Mouse (Mus musculus): ENCODE measurements around the gene Spock1. TPM values are rescaled to one million over a fixed set of nuclear protein-coding genes. Genes with fewer than 3 reads are reported as not detected.

Spock1 gene
- polyA plus RNA-seq, 1 experiment from 2014 or later, result 104 TPM

GRCm38 (mm10) chr13:57435726-57436220 lies 472.4 kb downstream of the Spock1 start:
- Histone ChIP-seq H3K27me3 (ENCODE audit: control insufficient read depth, insufficient read depth, low read length) (no peaks in the 10 kb centered on the region), H3K9ac (no peak overlapping the region), H3K9me3 (ENCODE audit: control insufficient read depth, low read length) (no peaks in the 10 kb centered on the region), H3K27ac (no peak overlapping the region), H3K36me3 (replicated peaks; ENCODE audit: control insufficient read depth, insufficient read depth) (no peaks in the 10 kb centered on the region), H3K4me3 (replicated peaks; ENCODE audit: low read length) (no peak overlapping the region), H3K4me1 (replicated peaks; ENCODE audit: control insufficient read depth, insufficient read depth, low read length) (no peaks in the 10 kb centered on the region), H3K4me2 (replicated peaks) (no peak overlapping the region)
- no peak for DNase-seq (ENCODE audit: low spot score)
- WGBS, result 93% methylated on average over 10 of the region's 10 CpGs
- ATAC-seq (ENCODE audit: low FRiP score), result no peak

GRCm38 (mm10) chr13:57433848-57434247 lies 474.3 kb downstream of the Spock1 start:
- ATAC-seq (ENCODE audit: low FRiP score) (no peak), DNase-seq (ENCODE audit: low spot score) (no peak)
- Histone ChIP-seq H3K9ac (no peak overlapping the region), H3K9me3 (ENCODE audit: control insufficient read depth, low read length) (no peaks in the 10 kb centered on the region), H3K4me1 (replicated peaks; ENCODE audit: control insufficient read depth, insufficient read depth, low read length) (no peaks in the 10 kb centered on the region), H3K4me2 (replicated peaks) (no peak overlapping the region), H3K27me3 (ENCODE audit: control insufficient read depth, insufficient read depth, low read length) (no peaks in the 10 kb centered on the region), H3K36me3 (replicated peaks; ENCODE audit: control insufficient read depth, insufficient read depth) (no peaks in the 10 kb centered on the region), H3K4me3 (replicated peaks; ENCODE audit: low read length) (no peak overlapping the region), H3K27ac (no peak overlapping the region)
- WGBS, result over 99% methylated on average over 4 of the region's 4 CpGs

GRCm38 (mm10) chr13:57431815-57432214 lies 476.3 kb downstream of the Spock1 start:
- no peaks in the 10 kb centered on the region for H3K27me3 ChIP-seq (ENCODE audit: control insufficient read depth, insufficient read depth, low read length)
- no peak overlapping the region for H3K9ac ChIP-seq
- no peaks in the 10 kb centered on the region for H3K36me3 ChIP-seq (replicated peaks; ENCODE audit: control insufficient read depth, insufficient read depth)
- no peak overlapping the region for H3K4me3 ChIP-seq (replicated peaks; ENCODE audit: low read length)
- H3K4me1 ChIP-seq (replicated peaks; ENCODE audit: control insufficient read depth, insufficient read depth, low read length), result no peaks in the 10 kb centered on the region
- no peak for ATAC-seq (ENCODE audit: low FRiP score)
- 86% methylated on average over 4 of the region's 4 CpGs for WGBS
- no peak for DNase-seq (ENCODE audit: low spot score)
- H3K4me2 ChIP-seq (replicated peaks), result no peak overlapping the region
- no peak overlapping the region for H3K27ac ChIP-seq
- H3K9me3 ChIP-seq (ENCODE audit: control insufficient read depth, low read length), result no peaks in the 10 kb centered on the region

- H3K27ac ChIP-seq, result no peak overlapping the region
- no peaks in the 10 kb centered on the region for H3K9me3 ChIP-seq (ENCODE audit: control insufficient read depth, low read length)
- DNase-seq (ENCODE audit: low spot score) (no peak), ATAC-seq (ENCODE audit: low FRiP score) (no peak)
- H3K4me1 ChIP-seq (replicated peaks; ENCODE audit: control insufficient read depth, insufficient read depth, low read length), result no peaks in the 10 kb centered on the region
- no peaks in the 10 kb centered on the region for H3K36me3 ChIP-seq (replicated peaks; ENCODE audit: control insufficient read depth, insufficient read depth)
- no peak overlapping the region for H3K9ac ChIP-seq
- WGBS, result 67% methylated on average over 14 of the region's 14 CpGs
- no peak overlapping the region for H3K4me2 ChIP-seq (replicated peaks)
- no peak overlapping the region for H3K4me3 ChIP-seq (replicated peaks; ENCODE audit: low read length)
- no peaks in the 10 kb centered on the region for H3K27me3 ChIP-seq (ENCODE audit: control insufficient read depth, insufficient read depth, low read length)
Measured at GRCm38 (mm10) chr13:57428840-57429239, 479.3 kb downstream of the Spock1 start.

GRCm38 (mm10) chr13:57418781-57419180 lies 489.4 kb downstream of the Spock1 start:
- H3K4me2 ChIP-seq (replicated peaks), result no peak overlapping the region
- H3K36me3 ChIP-seq (replicated peaks; ENCODE audit: control insufficient read depth, insufficient read depth), result no peaks in the 10 kb centered on the region
- H3K9ac ChIP-seq, result no peak overlapping the region
- H3K4me1 ChIP-seq (replicated peaks; ENCODE audit: control insufficient read depth, insufficient read depth, low read length), result 0 out of 2 replicates have a peak, but pooled peaks cover under 1% of the 10 kb centered on the region
- DNase-seq (ENCODE audit: low spot score) (no peak), ATAC-seq (ENCODE audit: low FRiP score) (no peak)
- no peak overlapping the region for H3K27ac ChIP-seq
- no peak overlapping the region for H3K4me3 ChIP-seq (replicated peaks; ENCODE audit: low read length)
- no peaks in the 10 kb centered on the region for H3K9me3 ChIP-seq (ENCODE audit: control insufficient read depth, low read length)
- no peaks in the 10 kb centered on the region for H3K27me3 ChIP-seq (ENCODE audit: control insufficient read depth, insufficient read depth, low read length)
- WGBS, result 89% methylated on average over 5 of the region's 5 CpGs

GRCm38 (mm10) chr13:57414716-57415115 lies 493.4 kb downstream of the Spock1 start:
- WGBS, result 100% methylated on average over 1 of the region's 1 CpGs
- H3K36me3 ChIP-seq (replicated peaks; ENCODE audit: control insufficient read depth, insufficient read depth), result no peaks in the 10 kb centered on the region
- no peak overlapping the region for H3K9ac ChIP-seq
- H3K4me3 ChIP-seq (replicated peaks; ENCODE audit: low read length), result no peak overlapping the region
- no peaks in the 10 kb centered on the region for H3K27me3 ChIP-seq (ENCODE audit: control insufficient read depth, insufficient read depth, low read length)
- no peak overlapping the region for H3K27ac ChIP-seq
- DNase-seq (ENCODE audit: low spot score) (no peak), ATAC-seq (ENCODE audit: low FRiP score) (no peak)
- 0 out of 2 replicates have a peak, but pooled peaks cover 5% of the 10 kb centered on the region for H3K4me1 ChIP-seq (replicated peaks; ENCODE audit: control insufficient read depth, insufficient read depth, low read length)
- no peak overlapping the region for H3K4me2 ChIP-seq (replicated peaks)
- H3K9me3 ChIP-seq (ENCODE audit: control insufficient read depth, low read length), result no peaks in the 10 kb centered on the region

GRCm38 (mm10) chr13:57407666-57408065 lies 500.5 kb downstream of the Spock1 start:
- no peaks in the 10 kb centered on the region for H3K4me1 ChIP-seq (replicated peaks; ENCODE audit: control insufficient read depth, insufficient read depth, low read length)
- no peak overlapping the region for H3K4me3 ChIP-seq (replicated peaks; ENCODE audit: low read length)
- no peak overlapping the region for H3K27ac ChIP-seq
- ATAC-seq (ENCODE audit: low FRiP score) (no peak), DNase-seq (ENCODE audit: low spot score) (no peak)
- WGBS, result 64% methylated on average over 4 of the region's 4 CpGs
- 0 out of 2 replicates have a peak, but pooled peaks cover 4% of the 10 kb centered on the region for H3K9me3 ChIP-seq (ENCODE audit: control insufficient read depth, low read length)
- no peaks in the 10 kb centered on the region for H3K27me3 ChIP-seq (ENCODE audit: control insufficient read depth, insufficient read depth, low read length)
- no peaks in the 10 kb centered on the region for H3K36me3 ChIP-seq (replicated peaks; ENCODE audit: control insufficient read depth, insufficient read depth)
- H3K9ac ChIP-seq, result no peak overlapping the region
- H3K4me2 ChIP-seq (replicated peaks), result no peak overlapping the region

- Histone ChIP-seq H3K36me3 (replicated peaks; ENCODE audit: control insufficient read depth, insufficient read depth) (no peaks in the 10 kb centered on the region), H3K4me3 (replicated peaks; ENCODE audit: low read length) (no peak overlapping the region), H3K27ac (no peak overlapping the region), H3K27me3 (ENCODE audit: control insufficient read depth, insufficient read depth, low read length) (no peaks in the 10 kb centered on the region), H3K4me2 (replicated peaks) (no peak overlapping the region), H3K9ac (no peak overlapping the region), H3K9me3 (ENCODE audit: control insufficient read depth, low read length) (no peaks in the 10 kb centered on the region), H3K4me1 (replicated peaks; ENCODE audit: control insufficient read depth, insufficient read depth, low read length) (no peaks in the 10 kb centered on the region)
- no peak for DNase-seq (ENCODE audit: low spot score)
- ATAC-seq (ENCODE audit: low FRiP score), result no peak
- WGBS, result 86% methylated on average over 7 of the region's 7 CpGs
Measured at GRCm38 (mm10) chr13:57402386-57402785, 505.7 kb downstream of the Spock1 start.

- Histone ChIP-seq H3K9ac (no peak overlapping the region), H3K4me3 (replicated peaks; ENCODE audit: low read length) (no peak overlapping the region), H3K36me3 (replicated peaks; ENCODE audit: control insufficient read depth, insufficient read depth) (no peaks in the 10 kb centered on the region), H3K27me3 (ENCODE audit: control insufficient read depth, insufficient read depth, low read length) (no peaks in the 10 kb centered on the region), H3K9me3 (ENCODE audit: control insufficient read depth, low read length) (no peaks in the 10 kb centered on the region), H3K4me2 (replicated peaks) (no peak overlapping the region), H3K4me1 (replicated peaks; ENCODE audit: control insufficient read depth, insufficient read depth, low read length) (no peaks in the 10 kb centered on the region), H3K27ac (no peak overlapping the region)
- DNase-seq (ENCODE audit: low spot score) (no peak), ATAC-seq (ENCODE audit: low FRiP score) (no peak)
- 93% methylated on average over 14 of the region's 14 CpGs for WGBS
Measured at GRCm38 (mm10) chr13:57372141-57372700, 535.9 kb downstream of the Spock1 start.
